Mouse (Mus musculus): ENCODE measurements around the gene Scgb2b27.
"Not testable (repeated sequence)": the region's sequence is repeated elsewhere in the genome, so short reads cannot be mapped to it uniquely, and the experiment has no call there.

Scgb2b27 gene

DNA sequence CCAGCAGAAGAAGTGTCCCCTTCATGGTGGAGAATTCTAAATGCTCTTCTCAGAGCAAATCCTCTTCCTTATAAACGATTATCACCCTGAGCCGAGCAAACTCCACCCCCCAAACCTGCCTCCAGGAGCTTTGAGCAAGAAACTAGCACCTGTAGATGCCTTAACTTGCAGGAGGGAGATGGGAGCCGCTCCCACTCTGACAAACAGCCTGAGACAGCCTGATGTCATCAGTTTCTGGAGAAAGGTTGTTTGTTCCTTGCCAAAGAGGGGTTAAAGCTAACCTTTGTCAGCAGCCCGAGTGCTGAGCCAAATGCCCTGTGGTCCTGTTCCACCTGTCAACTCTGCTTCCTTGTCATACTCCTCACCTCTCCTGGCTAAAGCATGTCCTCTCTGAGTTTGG lies at the start of gene Scgb2b27:
TSS of gene Scgb2b27 (minus strand) at position 101 of the 400 bp plus-strand sequence.
- no peak for DNase-seq (ENCODE audit: low spot score)

DNA sequence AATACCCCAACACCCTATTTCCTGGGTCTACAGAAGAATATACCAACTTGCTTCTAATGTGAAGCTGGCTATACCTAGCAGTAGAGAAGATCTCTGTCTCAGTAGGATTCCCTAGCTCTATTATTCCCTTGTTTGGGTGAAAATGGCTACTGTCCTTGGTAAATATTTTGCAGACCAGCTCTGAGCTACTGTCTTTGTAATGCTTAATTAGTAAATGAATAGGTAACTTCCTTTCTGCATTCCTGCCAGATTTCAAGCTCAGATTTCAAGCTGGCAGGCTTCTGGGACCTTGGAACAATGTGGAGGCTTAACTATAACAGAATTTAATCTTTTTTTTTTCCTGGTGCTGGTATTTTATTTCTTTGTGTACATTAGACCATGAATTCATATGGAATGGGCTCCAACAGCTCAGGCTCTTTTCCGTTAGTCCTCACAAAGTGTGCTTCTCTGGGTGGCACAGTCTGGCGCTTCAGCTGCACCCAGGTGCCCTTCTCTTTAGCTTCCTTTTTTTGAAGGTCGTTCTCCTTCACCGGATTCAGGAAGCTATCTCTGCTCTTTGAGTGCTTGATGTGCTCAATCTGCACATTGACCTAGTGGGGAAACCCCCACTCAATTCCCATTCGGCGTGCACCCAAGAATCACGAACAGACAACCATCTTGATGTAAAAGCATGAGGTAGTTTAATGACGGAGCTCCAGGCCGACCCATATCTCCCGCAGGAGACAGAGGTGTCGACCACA lies 22.5 kb upstream of the Scgb2b27 start:
- DNase-seq (ENCODE audit: low spot score), result not testable (repeated sequence)

DNA sequence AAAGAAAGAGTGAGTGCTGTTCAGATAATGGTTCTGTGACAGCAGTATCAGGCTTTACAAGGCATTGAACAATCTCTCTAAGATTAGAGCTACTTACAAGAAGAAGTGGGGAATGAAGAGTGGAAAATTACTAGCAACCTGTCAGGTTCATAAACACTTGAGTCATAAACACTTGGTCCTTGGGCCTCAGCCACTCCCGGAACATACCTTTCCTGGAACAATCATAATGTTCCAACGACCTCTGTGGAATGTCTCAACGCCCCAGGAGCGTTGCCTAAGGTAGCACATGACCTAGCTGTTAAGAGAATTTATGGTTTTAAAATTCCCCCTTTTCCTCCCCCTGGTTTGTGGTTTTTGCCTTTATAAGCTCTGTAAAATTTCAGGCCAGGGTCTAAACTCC lies 20.8 kb upstream of the Scgb2b27 start:
- not testable (repeated sequence) for DNase-seq (ENCODE audit: low spot score)

DNA sequence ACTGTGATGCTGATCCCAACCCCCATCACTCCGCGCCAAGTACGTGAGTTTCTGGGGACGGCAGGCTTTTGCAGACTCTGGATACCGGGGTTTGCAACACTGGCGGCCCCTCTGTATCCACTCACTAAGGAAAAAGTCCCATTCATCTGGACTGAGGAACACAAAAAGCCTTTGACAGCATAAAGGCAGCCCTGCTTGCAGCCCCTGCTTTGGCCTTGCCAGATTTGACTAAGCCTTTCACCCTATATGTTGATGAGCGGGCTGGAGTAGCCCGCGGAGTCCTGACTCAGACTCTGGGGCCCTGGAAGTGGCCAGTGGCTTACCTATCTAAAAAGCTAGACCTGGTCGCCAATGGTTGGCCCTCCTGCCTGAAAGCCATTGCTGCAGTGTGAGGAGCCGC lies 16.3 kb upstream of the Scgb2b27 start:
- DNase-seq (ENCODE audit: low spot score), result no peak

DNA sequence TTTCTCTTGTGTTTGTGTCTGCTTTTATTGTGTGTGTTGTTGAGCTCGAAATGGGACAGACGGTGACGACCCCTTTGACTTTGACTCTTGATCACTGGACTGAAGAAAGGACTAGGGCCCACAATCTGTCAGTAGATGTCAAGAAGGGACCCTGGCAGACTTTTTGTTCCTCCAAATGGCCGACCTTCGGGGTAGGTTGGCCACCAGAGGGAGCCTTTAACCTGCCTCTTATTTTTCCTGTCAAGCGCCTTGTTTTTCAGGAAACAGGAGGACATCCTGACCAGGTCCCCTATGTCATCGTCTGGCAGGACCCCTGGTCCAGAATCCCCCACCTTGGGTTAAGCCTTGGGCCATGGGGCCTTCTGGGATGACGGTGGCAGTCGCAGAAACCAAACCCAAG lies 13.5 kb upstream of the Scgb2b27 start:
- DNase-seq (ENCODE audit: low spot score), result not testable (repeated sequence)

DNA sequence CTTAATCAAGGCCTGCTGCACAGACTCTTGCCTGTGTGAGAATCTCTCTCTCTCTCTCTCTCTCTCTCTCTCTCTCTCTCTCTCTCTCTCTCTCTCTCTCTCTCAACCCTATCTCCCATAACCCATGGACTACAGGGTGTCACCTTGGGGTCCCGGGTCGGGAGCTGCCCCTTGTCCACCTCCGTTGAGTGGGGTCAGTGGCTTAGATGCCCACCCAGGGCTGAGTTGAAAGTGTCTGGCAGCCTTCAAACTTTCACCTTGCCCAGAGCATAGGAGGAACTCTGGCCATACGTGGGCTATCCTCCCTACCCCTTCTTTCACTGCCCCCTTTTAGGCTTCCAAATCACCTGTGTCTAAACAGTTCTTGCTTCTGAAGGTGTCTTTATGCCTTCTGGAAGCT lies 11.9 kb upstream of the Scgb2b27 start:
- no peak for DNase-seq (ENCODE audit: low spot score)

DNA sequence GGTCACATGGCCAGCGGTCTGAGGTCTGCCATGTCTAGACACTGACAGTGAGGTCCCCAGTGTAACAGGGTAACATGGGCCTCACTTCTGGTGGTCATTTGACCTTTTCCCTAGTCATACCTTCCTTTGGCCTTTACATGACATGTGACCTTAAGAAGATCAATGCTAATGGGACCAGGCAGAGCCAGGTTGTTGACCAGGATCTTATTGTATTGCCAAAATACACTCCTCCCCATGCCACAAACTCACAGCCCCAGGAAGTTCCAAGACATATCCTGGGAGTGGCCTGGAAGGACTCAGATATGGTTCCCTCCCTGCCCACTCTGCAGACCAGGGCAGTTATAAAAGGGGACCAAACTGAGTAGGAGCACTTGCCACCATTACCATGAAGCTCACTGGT lies 7.4 kb upstream of the Scgb2b27 start, which contains the start of gene Scgb1b27:
TSS of gene Scgb1b27 (plus strand) at position 301 of the 400 bp plus-strand sequence.
- not testable (repeated sequence) for DNase-seq (ENCODE audit: low spot score)

DNA sequence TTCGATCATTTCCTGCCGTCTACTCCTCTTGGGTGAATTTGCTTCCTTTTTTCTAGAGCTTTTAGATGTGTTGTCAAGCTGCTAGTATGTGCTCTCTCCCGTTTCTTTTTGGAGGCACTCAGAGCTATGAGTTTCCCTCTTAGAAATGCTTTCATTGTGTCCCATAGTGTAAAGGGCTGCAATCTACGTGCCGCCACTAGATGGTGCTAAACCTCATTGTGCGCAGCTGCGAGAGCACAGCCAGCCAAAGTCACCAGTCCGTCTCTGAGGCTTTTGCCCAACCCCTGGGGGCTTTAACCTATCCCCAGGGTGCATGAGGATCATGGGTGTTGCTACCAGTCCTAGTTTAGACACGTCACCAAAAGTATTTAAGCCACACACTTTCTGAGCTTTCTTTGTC lies 31.5 kb downstream of the Scgb2b27 start:
- not testable (repeated sequence) for DNase-seq (ENCODE audit: low spot score)
